Mouse (Mus musculus) midbrain, embryonic 13.5 days (tissue): ENCODE results near the gene Spata5. TPM values are rescaled to one million over a fixed set of nuclear protein-coding genes. Genes with fewer than 3 reads are reported as not detected.

ENCODE experiments used
- ATAC-seq: fragments of 200-750 bp; cut with Nextera tagmentation; 2 replicates; pipeline ENCODE4 v1.8.0; 2017; ENCODE audit warnings: mild to moderate bottlenecking, moderate TSS enrichment, moderate library complexity
- H3K27ac ChIP-seq: fragments of 300-500 bp; sonication (generic); 2 replicates; pipeline ENCODE4 v1.5.1; 2015; ENCODE audit warnings: inconsistent platforms, mild to moderate bottlenecking, moderate library complexity
- H3K27me3 ChIP-seq: fragments of 300-500 bp; sonication (generic); 2 replicates; pipeline ENCODE4 v1.6.1; 2015; ENCODE audit warnings: mild to moderate bottlenecking, inconsistent platforms
- H3K36me3 ChIP-seq: fragments of 300-500 bp; sonication (generic); 2 replicates; pipeline ENCODE4 v1.6.1; 2015; ENCODE audit warnings: mild to moderate bottlenecking, inconsistent platforms
- H3K4me1 ChIP-seq: fragments of 300-500 bp; sonication (generic); replicated peaks from 2 replicates; pipeline ENCODE4 v1.6.1; 2015; ENCODE audit warnings: inconsistent platforms
- H3K4me2 ChIP-seq: fragments of 300-500 bp; sonication (generic); replicated peaks from 2 replicates; pipeline ENCODE4 v1.6.1; 2015; ENCODE audit warnings: moderate library complexity, mild to moderate bottlenecking, inconsistent platforms
- H3K4me3 ChIP-seq: fragments of 300-500 bp; sonication (generic); replicated peaks from 2 replicates; pipeline ENCODE4 v1.5.1; 2015; ENCODE audit warnings: mild to moderate bottlenecking, inconsistent platforms
- H3K9ac ChIP-seq: fragments of 300-500 bp; sonication (generic); replicated peaks from 2 replicates; pipeline ENCODE4 v1.6.1; 2015; ENCODE audit warnings: mild to moderate bottlenecking, inconsistent platforms
- H3K9me3 ChIP-seq: fragments of 300-500 bp; sonication (generic); 2 replicates; pipeline ENCODE4 v1.6.1; 2016; ENCODE audit warnings: mild to moderate bottlenecking, inconsistent platforms
- whole genome bisulfite sequencing: fragments of 180-500 bp; shearing (Covaris S2); methylation state at CpG from one replicate; pipeline ENCODE4 v1.1.7; 2015; 5-methylcytosine and 5-hydroxymethylcytosine counted together
- polyA plus RNA-seq: library from polyadenylated mRNA; unstranded; fragments of >200 nt; fragmentation: Nextera tagmentation; extraction: Ambion mirVana; gene quantifications from 2 replicates; pipeline ENCODE4 v1.2.1, GENCODE M21; 2015

The Spata5 gene
- polyA plus RNA-seq, 1 experiment from 2014 or later = 31.2 TPM

- H3K9me3 ChIP-seq = no peaks in the 10 kb centered on the region; the same call in 1 of the 2 replicates
- H3K27ac ChIP-seq = no peak overlapping the region
- no peaks in the 10 kb centered on the region for H3K27me3 ChIP-seq
- H3K9ac ChIP-seq = no peak overlapping the region
- no peaks in the 10 kb centered on the region for H3K4me1 ChIP-seq
- no peak for ATAC-seq
- H3K36me3 ChIP-seq = peaks cover 6% of the 10 kb centered on the region
- H3K4me3 ChIP-seq = no peak overlapping the region
- H3K4me2 ChIP-seq = no peak overlapping the region
- WGBS = 92% methylated on average over 4 of the region's 4 CpGs
Observed at GRCm38 (mm10) chr3:37483709-37484265, 64.1 kb downstream of the Spata5 start.

DNA sequence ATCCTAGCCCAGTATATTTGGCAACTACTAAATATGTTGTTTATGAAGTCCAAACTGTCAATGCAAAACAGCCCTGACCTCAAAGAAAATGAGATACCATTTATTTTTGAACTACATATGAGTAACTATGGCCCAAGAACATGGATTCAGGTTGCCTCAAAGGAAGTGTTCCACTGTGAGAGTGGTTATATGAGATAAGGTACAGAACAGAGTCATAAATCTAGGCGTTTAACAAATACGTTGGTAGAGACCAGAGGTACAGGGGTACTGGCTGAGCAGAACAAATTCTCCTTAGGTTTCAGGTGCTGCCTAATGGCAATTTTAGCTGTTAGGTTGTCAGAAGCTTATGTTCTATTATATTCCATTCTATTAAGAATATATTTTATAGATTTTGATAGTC, 67.9 kb downstream of the Spata5 start:
- Histone ChIP-seq H3K27ac (no peak overlapping the region), H3K9ac (no peak overlapping the region), H3K4me2 (no peak overlapping the region), H3K9me3 (no peaks in the 10 kb centered on the region; the same call in 1 of the 2 replicates), H3K4me1 (no peaks in the 10 kb centered on the region), H3K36me3 (no peaks in the 10 kb centered on the region), H3K4me3 (no peak overlapping the region), H3K27me3 (no peaks in the 10 kb centered on the region)
- 97% methylated on average over 2 of the region's 2 CpGs for WGBS
- ATAC-seq = no peak

- H3K27me3 ChIP-seq = no peaks in the 10 kb centered on the region
- H3K4me1 ChIP-seq = no peaks in the 10 kb centered on the region
- no peak overlapping the region for H3K27ac ChIP-seq
- ATAC-seq = no peak
- H3K9ac ChIP-seq = no peak overlapping the region
- no peaks in the 10 kb centered on the region; the same call in 1 of the 2 replicates for H3K9me3 ChIP-seq
- H3K4me2 ChIP-seq = no peak overlapping the region
- no peaks in the 10 kb centered on the region for H3K36me3 ChIP-seq
- H3K4me3 ChIP-seq = no peak overlapping the region
Observed at GRCm38 (mm10) chr3:37488173-37488572, 68.5 kb downstream of the Spata5 start.

GRCm38 (mm10) chr3:37490025-37490424, 70.3 kb downstream of the Spata5 start:
- Histone ChIP-seq H3K4me1 (no peaks in the 10 kb centered on the region), H3K36me3 (no peaks in the 10 kb centered on the region), H3K4me2 (no peak overlapping the region), H3K27ac (no peak overlapping the region), H3K4me3 (no peak overlapping the region), H3K9ac (no peak overlapping the region), H3K9me3 (no peaks in the 10 kb centered on the region; the same call in 1 of the 2 replicates), H3K27me3 (no peaks in the 10 kb centered on the region)
- WGBS = 94% methylated on average over 3 of the region's 3 CpGs
- no peak for ATAC-seq

- no peaks in the 10 kb centered on the region for H3K36me3 ChIP-seq
- H3K4me2 ChIP-seq = no peak overlapping the region
- 87% methylated on average over 1 of the region's 1 CpGs for WGBS
- H3K27ac ChIP-seq = no peak overlapping the region
- H3K9me3 ChIP-seq = no peaks in the 10 kb centered on the region
- H3K4me3 ChIP-seq = no peak overlapping the region
- ATAC-seq = no peak
- no peaks in the 10 kb centered on the region for H3K27me3 ChIP-seq
- H3K9ac ChIP-seq = no peak overlapping the region
- no peaks in the 10 kb centered on the region for H3K4me1 ChIP-seq
Observed at GRCm38 (mm10) chr3:37500939-37501338, 81.2 kb downstream of the Spata5 start.

- H3K36me3 ChIP-seq = no peaks in the 10 kb centered on the region
- H3K27ac ChIP-seq = no peak overlapping the region
- H3K4me2 ChIP-seq = no peak overlapping the region
- no peaks in the 10 kb centered on the region for H3K27me3 ChIP-seq
- no peaks in the 10 kb centered on the region for H3K4me1 ChIP-seq
- no peaks in the 10 kb centered on the region for H3K9me3 ChIP-seq
- no peak overlapping the region for H3K4me3 ChIP-seq
- ATAC-seq = no peak
- WGBS = 93% methylated on average over 2 of the region's 2 CpGs
- no peak overlapping the region for H3K9ac ChIP-seq
Observed at GRCm38 (mm10) chr3:37502552-37502951, 82.9 kb downstream of the Spata5 start.

- no peak overlapping the region for H3K27ac ChIP-seq
- no peaks in the 10 kb centered on the region for H3K27me3 ChIP-seq
- H3K9me3 ChIP-seq = no peaks in the 10 kb centered on the region
- no peak overlapping the region for H3K4me3 ChIP-seq
- no peaks in the 10 kb centered on the region for H3K36me3 ChIP-seq
- no peak overlapping the region for H3K9ac ChIP-seq
- no peak overlapping the region for H3K4me2 ChIP-seq
- no peak for ATAC-seq
- H3K4me1 ChIP-seq = no peaks in the 10 kb centered on the region
Observed at GRCm38 (mm10) chr3:37503846-37504245, 84.2 kb downstream of the Spata5 start.

DNA sequence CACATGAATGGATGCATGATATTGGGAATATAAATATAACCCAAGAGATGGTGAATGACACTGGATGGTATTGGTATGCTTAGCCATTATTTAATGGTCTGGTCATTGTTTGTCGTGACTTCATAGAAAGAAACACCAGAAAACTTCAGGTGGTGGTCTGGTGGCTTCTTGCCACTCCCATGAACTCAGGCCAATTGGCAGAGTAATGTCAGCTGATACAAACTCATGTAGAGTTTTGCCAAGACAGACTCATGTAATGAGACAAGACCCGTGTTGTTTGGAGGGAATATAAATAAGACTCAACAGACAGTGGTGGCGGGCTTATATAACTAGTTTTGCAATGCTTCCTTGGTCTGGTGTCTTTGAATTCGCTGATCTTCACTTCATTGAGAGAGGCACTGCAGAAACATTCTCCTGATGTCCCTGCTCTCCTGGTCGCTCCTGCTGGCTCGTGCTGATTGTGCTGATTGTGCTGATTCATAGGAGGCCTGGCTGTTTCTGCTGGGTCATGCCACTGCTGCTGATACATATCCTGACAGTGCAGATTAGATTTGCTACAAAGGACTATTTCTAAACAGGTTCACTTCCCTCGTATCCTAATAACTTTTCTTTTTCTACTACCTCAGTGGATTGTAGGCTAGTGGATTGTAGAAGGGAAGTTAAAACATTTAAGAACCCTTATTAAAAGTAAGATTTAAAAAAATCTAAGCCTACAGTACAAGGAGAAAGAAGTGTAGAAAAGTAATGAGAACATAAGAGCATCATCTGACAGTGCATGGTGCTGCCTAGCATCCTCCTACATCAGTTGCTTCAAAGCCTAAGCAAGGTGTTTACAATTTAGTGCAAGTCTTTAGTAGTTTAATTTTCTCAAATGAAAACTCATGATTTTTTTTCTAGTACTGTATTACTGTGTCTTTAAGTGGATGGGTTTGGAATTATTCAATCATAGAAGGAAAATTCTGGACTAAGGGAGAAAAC, 90.6 kb downstream of the Spata5 start:
- H3K4me3 ChIP-seq = no peak overlapping the region
- no peaks in the 10 kb centered on the region for H3K9me3 ChIP-seq
- H3K9ac ChIP-seq = no peak overlapping the region
- no peak overlapping the region for H3K4me2 ChIP-seq
- WGBS = 81% methylated on average over 7 of the region's 7 CpGs
- no peaks in the 10 kb centered on the region for H3K27me3 ChIP-seq
- no peak for ATAC-seq
- no peaks in the 10 kb centered on the region for H3K36me3 ChIP-seq
- no peak overlapping the region for H3K27ac ChIP-seq
- H3K4me1 ChIP-seq = no peaks in the 10 kb centered on the region

DNA sequence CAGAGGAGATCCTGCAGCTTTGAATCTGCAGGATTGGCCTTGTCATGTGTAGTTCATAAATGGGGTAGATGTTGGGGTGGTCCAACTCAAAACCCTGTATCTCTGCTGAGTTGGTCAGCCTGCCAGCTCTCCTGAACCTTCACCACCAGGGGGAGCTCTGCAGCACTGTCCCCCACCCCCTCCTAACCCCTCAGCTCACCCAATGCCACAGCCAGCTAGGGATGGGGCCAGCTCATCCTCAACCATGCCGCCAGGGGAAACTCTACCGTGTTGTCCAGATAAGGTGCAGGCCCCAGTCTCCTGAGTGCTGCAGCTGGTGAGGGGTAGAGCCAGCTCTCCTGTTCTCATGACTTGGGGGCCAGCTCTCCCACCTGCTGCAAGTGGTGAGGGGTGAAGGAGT, 95.8 kb downstream of the Spata5 start:
- H3K27me3 ChIP-seq = no peaks in the 10 kb centered on the region
- no peak overlapping the region for H3K9ac ChIP-seq
- H3K4me1 ChIP-seq = no peaks in the 10 kb centered on the region
- H3K36me3 ChIP-seq = no peaks in the 10 kb centered on the region
- ATAC-seq = peak; percentile 17; the same call in 1 of the 2 replicates
- H3K27ac ChIP-seq = no peak overlapping the region
- H3K4me2 ChIP-seq = no peak overlapping the region
- no peak overlapping the region for H3K4me3 ChIP-seq
- H3K9me3 ChIP-seq = no peaks in the 10 kb centered on the region
- WGBS = 31% methylated on average over 2 of the region's 2 CpGs

- no peak overlapping the region for H3K27ac ChIP-seq
- H3K36me3 ChIP-seq = no peaks in the 10 kb centered on the region
- no peaks in the 10 kb centered on the region for H3K9me3 ChIP-seq
- no peak overlapping the region for H3K9ac ChIP-seq
- H3K27me3 ChIP-seq = no peaks in the 10 kb centered on the region
- no peak overlapping the region for H3K4me3 ChIP-seq
- no peak overlapping the region for H3K4me2 ChIP-seq
- ATAC-seq = no peak
- H3K4me1 ChIP-seq = no peaks in the 10 kb centered on the region
- WGBS = 95% methylated on average over 2 of the region's 2 CpGs
Observed at GRCm38 (mm10) chr3:37516379-37516778, 96.7 kb downstream of the Spata5 start.

DNA sequence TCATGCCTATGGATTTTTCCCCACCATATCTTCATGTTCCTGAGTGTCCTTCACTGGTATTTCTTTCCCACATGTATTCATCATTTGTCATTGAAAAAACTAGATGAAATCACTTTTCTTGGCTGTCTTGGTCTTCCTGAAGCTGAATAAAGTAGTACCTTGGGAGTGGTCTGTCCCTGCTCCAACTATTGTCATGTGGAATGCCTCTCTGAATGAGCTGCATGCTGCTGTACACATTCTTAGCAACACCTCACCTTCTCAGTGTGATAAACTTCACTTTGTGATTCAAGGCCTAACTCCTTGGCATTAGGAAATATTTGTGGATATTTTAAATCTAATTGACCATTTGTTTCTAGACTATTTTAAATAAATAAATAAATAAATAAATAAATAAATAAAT, 98.9 kb downstream of the Spata5 start:
- Histone ChIP-seq H3K27ac (no peak overlapping the region), H3K36me3 (no peaks in the 10 kb centered on the region), H3K4me3 (no peak overlapping the region), H3K9me3 (no peaks in the 10 kb centered on the region), H3K4me2 (no peak overlapping the region), H3K9ac (no peak overlapping the region), H3K4me1 (no peaks in the 10 kb centered on the region), H3K27me3 (no peaks in the 10 kb centered on the region)
- no peak for ATAC-seq

GRCm38 (mm10) chr3:37520334-37521023, 100.8 kb downstream of the Spata5 start:
- H3K27ac ChIP-seq = no peak overlapping the region
- WGBS = 63% methylated on average over 3 of the region's 3 CpGs
- H3K36me3 ChIP-seq = no peaks in the 10 kb centered on the region
- H3K4me3 ChIP-seq = no peak overlapping the region
- no peaks in the 10 kb centered on the region for H3K27me3 ChIP-seq
- H3K9me3 ChIP-seq = no peaks in the 10 kb centered on the region
- H3K9ac ChIP-seq = no peak overlapping the region
- no peak for ATAC-seq
- no peaks in the 10 kb centered on the region for H3K4me1 ChIP-seq
- no peak overlapping the region for H3K4me2 ChIP-seq
